Mouse (Mus musculus) olfactory bulb, adult 2 months (tissue): ENCODE data around the gene Stau1.

ENCODE experiments used
- CTCF ChIP-seq: fragments of 200-500 bp; IDR thresholded peaks from 2 replicates; pipeline ENCODE4 v1.5.1; 2012; ENCODE audit warnings: low read depth, mild to moderate bottlenecking, low read length, moderate library complexity; ENCODE audit not compliant: insufficient read depth
- POLR2A ChIP-seq: fragments of 200-500 bp; IDR thresholded peaks from 2 replicates; pipeline ENCODE4 v1.6.1; 2012; ENCODE audit warnings: mild to moderate bottlenecking, low read depth, low read length, moderate library complexity; ENCODE audit not compliant: insufficient read depth

DNA sequence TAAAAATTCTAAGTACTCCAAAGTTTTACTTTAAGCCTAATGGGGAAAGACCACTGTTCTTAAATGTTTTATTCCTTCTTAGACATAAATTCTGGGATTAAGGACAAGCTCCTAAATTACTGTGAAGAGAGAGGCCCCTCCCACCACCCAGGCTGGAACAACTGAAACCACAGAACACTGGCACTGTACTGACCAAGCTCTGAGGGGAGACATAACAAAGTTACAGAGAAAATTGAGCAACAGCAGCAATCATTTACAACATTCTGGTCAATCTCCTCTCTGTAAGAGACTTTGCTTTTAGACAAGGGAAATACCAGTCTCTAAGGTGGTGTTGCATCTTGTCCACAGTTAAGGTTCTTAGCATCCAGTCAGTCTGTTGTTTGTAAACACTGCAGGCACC is 4.2 kb downstream of the Stau1 start:
- TF ChIP-seq POLR2A = no peak
- no peak for TF ChIP-seq CTCF
